Mouse (Mus musculus) cortical plate, adult 2 months (tissue): ENCODE data around the gene Shank1. TPM values are rescaled to one million over a fixed set of nuclear protein-coding genes. Genes with fewer than 3 reads are reported as not detected.

ENCODE experiments used
- H3K27ac ChIP-seq: fragments of 200-500 bp; 2 replicates; pipeline ENCODE4 v1.5.1; 2012; ENCODE audit warnings: low read length, control low read depth, inconsistent platforms; ENCODE audit not compliant: insufficient read depth
- H3K4me1 ChIP-seq: fragments of 200-500 bp; 2 replicates; pipeline ENCODE4 v1.6.1; 2011; ENCODE audit warnings: low read length; ENCODE audit not compliant: control insufficient read depth, insufficient read depth
- H3K4me3 ChIP-seq: fragments of 200-500 bp; 2 replicates; pipeline ENCODE4 v1.5.1; 2011; ENCODE audit warnings: mild to moderate bottlenecking, low read length, control low read depth; ENCODE audit not compliant: insufficient read depth
- CTCF ChIP-seq: fragments of 200-500 bp; IDR thresholded peaks from 2 replicates; pipeline ENCODE4 v1.5.1; 2011; ENCODE audit warnings: mild to moderate bottlenecking, control low read depth, low read length; ENCODE audit not compliant: insufficient read depth; ENCODE audit errors: extremely low read depth
- POLR2A ChIP-seq: fragments of 200-500 bp; IDR thresholded peaks from 2 replicates; pipeline ENCODE4 v1.6.1; 2011; ENCODE audit warnings: mild to moderate bottlenecking, low read length, control low read depth; ENCODE audit not compliant: insufficient read depth; ENCODE audit errors: extremely low read depth
- polyA plus RNA-seq: library from polyadenylated mRNA; depleted of rRNA; stranded (reverse); fragments of >200 nt; gene quantifications from 2 replicates; pipeline ENCODE4 v1.2.3, GENCODE M21; 2012

Shank1 gene
- polyA plus RNA-seq, 1 experiment, result 106 TPM

- TF ChIP-seq CTCF, result no peak
- TF ChIP-seq POLR2A, result no peak
- no peak overlapping the region for H3K27ac ChIP-seq
- no peak overlapping the region for H3K4me3 ChIP-seq
- H3K4me1 ChIP-seq, result no peaks in the 10 kb centered on the region
These were observed 62.6 kb downstream of the Shank1 start for GRCm38 (mm10) chr7:44372678-44373077.

DNA sequence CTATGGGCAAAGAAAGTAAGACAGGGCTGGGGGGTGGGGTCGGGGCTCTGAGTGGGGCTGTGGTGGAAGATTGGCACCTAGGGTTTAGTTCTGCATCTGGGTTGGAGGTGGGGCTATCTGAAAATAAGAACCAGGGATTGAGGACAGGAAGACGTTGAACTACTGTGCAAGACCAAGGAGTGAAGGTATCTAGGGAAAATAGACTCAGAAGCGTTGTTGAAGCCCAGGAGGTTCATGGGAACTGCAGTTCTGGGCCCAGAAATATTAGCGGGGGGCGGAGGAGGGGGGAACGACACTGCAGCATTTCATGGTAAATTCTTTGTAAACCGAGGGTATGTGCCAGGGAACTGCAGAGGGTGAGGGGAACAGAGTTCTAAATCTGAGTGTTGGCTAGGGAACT, 63.4 kb downstream of the Shank1 start:
- H3K4me3 ChIP-seq, result peak overlapping the region; percentile 67
- no peaks in the 10 kb centered on the region for H3K4me1 ChIP-seq
- TF ChIP-seq POLR2A (no peak), CTCF (no peak)
- no peak overlapping the region for H3K27ac ChIP-seq

GRCm38 (mm10) chr7:44373889-44374652, 64.0 kb downstream of the Shank1 start:
- H3K4me3 ChIP-seq, result peak overlapping the region; percentile 67
- H3K4me1 ChIP-seq, result no peaks in the 10 kb centered on the region
- TF ChIP-seq CTCF, result no peak
- TF ChIP-seq POLR2A, result peak; percentile 1; the same call in 1 of the 2 replicates
- peak overlapping the region; percentile 57; the same call in 1 of the 2 replicates for H3K27ac ChIP-seq

DNA sequence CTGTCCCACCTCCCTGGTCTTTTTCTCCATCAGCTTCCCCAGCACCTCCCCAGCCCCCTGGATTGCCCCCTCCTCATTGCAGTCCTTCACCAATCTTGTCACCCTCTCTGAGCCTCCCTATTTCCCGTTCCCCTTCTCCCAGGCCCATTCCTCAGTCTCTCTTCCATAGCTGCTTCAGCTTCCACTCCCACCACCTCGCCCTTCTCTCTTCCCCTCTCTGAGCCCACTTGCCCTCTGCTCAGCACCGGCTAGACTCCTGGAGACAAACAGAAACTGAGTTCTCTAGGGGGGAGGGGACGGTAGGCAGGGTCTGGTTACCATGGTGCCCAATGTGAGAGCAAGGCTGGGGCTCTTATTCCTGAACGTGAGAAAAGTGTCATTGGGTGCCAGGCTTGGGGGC, 64.7 kb downstream of the Shank1 start:
- Histone ChIP-seq H3K4me3 (peak overlapping the region; percentile 67), H3K27ac (no peak overlapping the region), H3K4me1 (no peaks in the 10 kb centered on the region)
- TF ChIP-seq CTCF (no peak), POLR2A (no peak)

DNA sequence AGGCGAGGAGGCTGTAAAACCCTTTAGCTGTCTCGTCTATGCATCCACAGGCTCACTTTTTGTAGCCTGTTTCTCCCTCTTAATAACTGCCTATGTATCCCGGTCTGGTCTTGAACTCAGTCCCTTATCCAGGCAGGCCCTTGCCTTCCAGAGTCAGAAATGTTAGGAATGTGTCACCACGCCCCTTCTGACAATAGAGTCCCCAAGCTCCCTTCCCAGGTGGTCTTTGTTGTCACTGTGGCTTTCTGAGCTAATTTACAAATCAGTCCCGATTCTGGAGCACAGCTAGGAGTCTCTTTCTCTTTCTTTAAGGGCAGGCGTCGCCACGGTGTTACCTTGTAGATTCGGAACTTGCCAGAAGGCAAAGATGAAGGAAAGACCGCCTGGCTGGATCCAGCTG, 65.2 kb downstream of the Shank1 start:
- TF ChIP-seq POLR2A, result no peak
- Histone ChIP-seq H3K4me1 (no peaks in the 10 kb centered on the region), H3K4me3 (peak overlapping the region; percentile 67), H3K27ac (no peak overlapping the region)

DNA sequence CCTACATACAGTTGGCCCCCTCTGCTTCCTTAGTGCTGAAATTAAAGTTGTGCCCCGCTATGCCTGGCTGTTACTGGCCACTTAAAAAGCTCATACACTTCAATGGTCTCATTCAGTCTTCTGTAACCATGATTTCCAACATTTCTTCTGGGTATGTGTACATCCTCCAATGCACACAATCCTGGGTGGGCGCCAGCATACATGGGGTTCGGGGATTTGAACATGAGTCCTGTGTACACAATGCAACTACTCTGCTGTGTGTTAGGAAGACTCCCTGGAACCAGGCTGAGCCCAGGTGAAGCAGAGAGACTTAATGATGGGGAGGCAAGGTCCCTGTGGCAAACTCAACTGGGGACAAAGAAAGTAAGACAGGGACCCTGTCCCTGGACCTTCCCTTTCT, 65.7 kb downstream of the Shank1 start:
- no peak overlapping the region for H3K27ac ChIP-seq
- no peak overlapping the region for H3K4me3 ChIP-seq
- no peaks in the 10 kb centered on the region for H3K4me1 ChIP-seq
- TF ChIP-seq POLR2A, result no peak
- no peak for TF ChIP-seq CTCF

GRCm38 (mm10) chr7:44378290-44378689, 68.2 kb downstream of the Shank1 start:
- TF ChIP-seq CTCF (no peak), POLR2A (no peak)
- H3K27ac ChIP-seq, result no peak overlapping the region
- no peaks in the 10 kb centered on the region for H3K4me1 ChIP-seq
- H3K4me3 ChIP-seq, result no peak overlapping the region

- Histone ChIP-seq H3K4me1 (no peaks in the 10 kb centered on the region), H3K27ac (peak overlapping the region; percentile 15; the same call in 1 of the 2 replicates), H3K4me3 (no peak overlapping the region)
- TF ChIP-seq POLR2A, result peak; percentile 69; the same call in 1 of the 2 replicates
- no peak for TF ChIP-seq CTCF
These were observed 72.5 kb downstream of the Shank1 start for GRCm38 (mm10) chr7:44382541-44382940.

- Histone ChIP-seq H3K4me1 (no peaks in the 10 kb centered on the region), H3K27ac (peak within 1 kb of the TSS; percentile 83), H3K4me3 (peak within 1 kb of the TSS; percentile 56)
- no peak for TF ChIP-seq CTCF
- TF ChIP-seq POLR2A, result no peak
These were observed 74.1 kb downstream of the Shank1 start, which contains the start of gene Syt3 for GRCm38 (mm10) chr7:44383980-44384715. Gene Syt3, plus strand, starts transcription at chr7:44384102.

DNA sequence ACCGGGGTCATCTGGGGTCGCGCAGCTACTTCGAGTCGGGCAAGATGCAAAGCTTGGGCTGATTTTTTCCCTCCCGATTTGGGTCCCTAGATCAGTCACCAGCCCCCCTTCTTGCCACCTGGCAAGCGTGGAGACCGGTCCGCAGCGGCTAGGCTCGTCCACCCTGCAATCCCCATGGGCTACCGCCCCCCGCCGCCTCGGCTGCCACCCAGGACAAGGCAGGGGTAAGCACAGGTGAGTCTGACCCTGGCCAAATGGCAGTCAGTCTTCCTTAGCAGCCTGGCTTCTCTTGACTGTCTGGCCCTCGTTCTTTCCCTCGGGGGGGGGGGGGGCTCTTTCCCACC, 74.6 kb downstream of the Shank1 start:
- no peak for TF ChIP-seq CTCF
- no peak for TF ChIP-seq POLR2A
- Histone ChIP-seq H3K4me1 (no peaks in the 10 kb centered on the region), H3K4me3 (peak overlapping the region; percentile 56), H3K27ac (peak overlapping the region; percentile 24; the same call in 1 of the 2 replicates)
